12 mouse cellular contexts compared by ENCODE assay signal in the genomic region with DNA sequence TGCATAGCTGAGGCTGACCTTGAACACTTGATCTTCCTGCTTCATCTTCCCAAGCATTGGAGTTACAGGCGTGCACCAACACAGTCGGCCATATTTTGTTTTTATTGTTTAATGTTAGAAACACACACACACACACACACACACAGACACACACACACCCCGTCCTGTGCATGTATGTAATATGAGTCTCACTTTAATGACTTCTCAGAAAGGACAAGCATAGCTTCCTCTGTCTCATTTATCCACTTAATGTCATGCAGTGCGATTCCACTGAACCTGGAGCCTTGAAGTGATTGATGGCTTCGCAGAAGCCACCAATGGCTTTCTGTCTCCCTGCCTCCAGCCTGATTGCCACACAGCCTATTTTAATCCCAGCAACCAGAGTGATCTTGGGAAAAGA. TPM values are rescaled to one million over a fixed set of nuclear protein-coding genes. Genes with fewer than 3 reads are reported as not detected.
DNase-seq lines count a peak whose midpoint lies in the region; ATAC-seq lines count a peak whose summit lies in the region.
"Had no signal": no experiment of that assay in that cellular context is flagged by ENCODE, and none has a peak within 500 bp of the region (broad histone marks: within the 10 kb centered on the region; RNA-seq: fewer than 3 reads in every experiment).

No protein-coding gene starts in this region.

- no peak overlapping the region for H3K27ac ChIP-seq in kidney, embryonic 14.5 days (ENCODE audit: low read depth, low read length)
- H3K27ac ChIP-seq in midbrain, embryonic 16.5 days (ENCODE audit: low read length): peak overlapping the region; percentile 6; the same call in 1 of the 2 replicates

- ATAC-seq in kidney, embryonic 14.5 days (ENCODE audit: low FRiP score, low TSS enrichment): peak; percentile 81
- peak; percentile 30; the same call in 1 of the 2 replicates for ATAC-seq in midbrain, embryonic 16.5 days

- no peaks in the 10 kb centered on the region for H3K4me1 ChIP-seq in kidney, embryonic 14.5 days (ENCODE audit: control insufficient read depth, insufficient read depth, low read length)
- peaks cover 19% of the 10 kb centered on the region for H3K4me1 ChIP-seq in midbrain, embryonic 16.5 days (ENCODE audit: control insufficient read depth, insufficient read depth, low read length)

- no peak for DNase-seq in kidney, postnatal 25 days
- DNase-seq in adrenal gland, postnatal 25 days: peak; percentile 26
- peak; percentile 24 for DNase-seq in forelimb bud, embryonic 11.5 days (ENCODE audit: low read depth, low spot score)
- DNase-seq in ovary, postnatal 36 days (ENCODE audit: low spot score): no peak
- DNase-seq in right cerebral cortex, adult 18-20 months: no peak
- no peak for DNase-seq in right cerebral cortex, postnatal 4 days
- DNase-seq: gastrocnemius, postnatal 10 days; right cerebral cortex, postnatal 14 days had no signal

- H3K4me2 ChIP-seq in kidney, embryonic 14.5 days (replicated peaks; ENCODE audit: low read depth, low read length): no peak overlapping the region
- no peak overlapping the region; the same call in 1 of the 2 replicates for H3K4me2 ChIP-seq in midbrain, embryonic 16.5 days (ENCODE audit: low read length)

- no peaks in the 10 kb centered on the region for H3K9me3 ChIP-seq in kidney, embryonic 14.5 days (ENCODE audit: control insufficient read depth, low read length)
- H3K9me3 ChIP-seq in midbrain, embryonic 16.5 days (replicated peaks; ENCODE audit: control insufficient read depth, low read length, poor library complexity, severe bottlenecking): no peaks in the 10 kb centered on the region

- H3K27me3 ChIP-seq in kidney, embryonic 14.5 days (ENCODE audit: control insufficient read depth, insufficient read depth, low read length): no peaks in the 10 kb centered on the region
- H3K27me3 ChIP-seq in midbrain, embryonic 16.5 days (ENCODE audit: control insufficient read depth, insufficient read depth, low read depth, low read length): no peaks in the 10 kb centered on the region

- H3K36me3 ChIP-seq in kidney, embryonic 14.5 days (ENCODE audit: control insufficient read depth, insufficient read depth, low read length): no peaks in the 10 kb centered on the region
- H3K36me3 ChIP-seq in midbrain, embryonic 16.5 days (ENCODE audit: control insufficient read depth, insufficient read depth, low read length): no peaks in the 10 kb centered on the region

- 41% methylated on average over 5 of the region's 5 CpGs for WGBS in kidney, embryonic 14.5 days
- 42% methylated on average over 5 of the region's 5 CpGs for WGBS in midbrain, embryonic 16.5 days

- H3K9ac ChIP-seq in kidney, embryonic 14.5 days (ENCODE audit: low read depth, low read length): no peak overlapping the region
- no peak overlapping the region for H3K9ac ChIP-seq in midbrain, embryonic 16.5 days (ENCODE audit: low read depth, low read length)

- no peak overlapping the region for H3K4me3 ChIP-seq in kidney, embryonic 14.5 days (ENCODE audit: low read length)
- no peak overlapping the region for H3K4me3 ChIP-seq in midbrain, embryonic 16.5 days (ENCODE audit: low read depth, low read length)

RNA-seq across cellular contexts. Expression of gene Scn3a, which starts 15.2 kb away (rescaled TPM):
- 0.17 and 0.22 TPM in 2 replicates for polyA plus RNA-seq in kidney, embryonic 14.5 days (2014; fragmentation: Nextera tagmentation; extraction: Ambion mirVana)
- 2.8 and 4.0 TPM in 2 replicates for total RNA-seq in adrenal gland, postnatal 25 days (2021)
- polyA plus RNA-seq in midbrain, embryonic 16.5 days (2015; fragmentation: Nextera tagmentation; extraction: Ambion mirVana): 70.7 and 78.2 TPM in 2 replicates
- total RNA-seq: common myeloid progenitor, adult 5-6 weeks; hematopoietic stem cell, adult 5-6 weeks had no signal

Comparison
In these comparisons a context has a peak if more than half of its experiments do, and no peak if none do; other contexts are left out.
1. DNase-seq: peak in adrenal gland, postnatal 25 days (single experiment) and forelimb bud, embryonic 11.5 days (single experiment); none in kidney, postnatal 25 days (0 of 2), ovary, postnatal 36 days (single experiment), right cerebral cortex, adult 18-20 months (single experiment) and right cerebral cortex, postnatal 4 days (single experiment).
2. RNA of gene Scn3a, which starts 15.2 kb away (polyA plus RNA-seq): 70.7 to 78.2 TPM in midbrain, embryonic 16.5 days; 0.17 to 0.22 TPM in kidney, embryonic 14.5 days; every median in the first group is over 10 times any median in the second.